Mouse (Mus musculus) liver, adult 2 months (tissue): ENCODE measurements around the gene Efcab5. TPM values are rescaled to one million over a fixed set of nuclear protein-coding genes. Genes with fewer than 3 reads are reported as not detected.

Source experiments
- DNase-seq: peaks from one replicate; pipeline ENCODE4 v3.0.0-alpha.2; 2011; ENCODE audit warnings: low read depth, low spot score; ENCODE audit errors: extremely low read depth
- H3K27ac ChIP-seq: fragments of 200-500 bp; replicated peaks from 2 replicates; pipeline ENCODE4 v1.5.1; 2012; ENCODE audit warnings: low read depth, mild to moderate bottlenecking, control low read depth, inconsistent platforms, low read length; ENCODE audit not compliant: insufficient read depth
- H3K27me3 ChIP-seq: fragments of 200-500 bp; 2 replicates; pipeline ENCODE4 v1.6.1; 2012; ENCODE audit warnings: mild to moderate bottlenecking, moderate library complexity, low read length, inconsistent platforms; ENCODE audit not compliant: control insufficient read depth, insufficient read depth
- H3K36me3 ChIP-seq: fragments of 200-500 bp; 2 replicates; pipeline ENCODE4 v1.6.1; 2012; ENCODE audit warnings: low read length, inconsistent platforms; ENCODE audit not compliant: control insufficient read depth, insufficient read depth
- H3K4me1 ChIP-seq: fragments of 200-500 bp; 2 replicates; pipeline ENCODE4 v1.6.1; 2011; ENCODE audit warnings: low read length; ENCODE audit not compliant: control insufficient read depth, insufficient read depth
- H3K4me3 ChIP-seq: fragments of 200-500 bp; 2 replicates; pipeline ENCODE4 v1.5.1; 2011; ENCODE audit warnings: low read depth, mild to moderate bottlenecking, control low read depth, low read length, moderate library complexity; ENCODE audit not compliant: insufficient read depth
- H3K79me2 ChIP-seq: fragments of 200-500 bp; 2 replicates; pipeline ENCODE4 v1.6.1; 2012; ENCODE audit warnings: inconsistent platforms, mild to moderate bottlenecking, low read length, moderate library complexity; ENCODE audit not compliant: control insufficient read depth, insufficient read depth
- H3K9ac ChIP-seq: fragments of 200-500 bp; 2 replicates; pipeline ENCODE4 v1.6.1; 2012; ENCODE audit warnings: low read depth, mild to moderate bottlenecking, control low read depth, inconsistent platforms, low read length
- CTCF ChIP-seq: fragments of 200-500 bp; IDR thresholded peaks from 2 replicates; pipeline ENCODE4 v1.5.1; 2011; ENCODE audit warnings: low read depth, low read length, control low read depth
- POLR2A ChIP-seq: fragments of 200-500 bp; IDR thresholded peaks from 2 replicates; pipeline ENCODE4 v1.6.1; 2011; ENCODE audit warnings: low read length, control low read depth; ENCODE audit not compliant: insufficient read depth; ENCODE audit errors: extremely low read depth
- WGBS: fragments of 180-500 bp; shearing (Covaris S2); methylation state at CpG from one replicate; pipeline ENCODE4 v1.1.7; 2018; 5-methylcytosine and 5-hydroxymethylcytosine counted together
- polyA plus RNA-seq: library from polyadenylated mRNA; depleted of rRNA; stranded (reverse); fragments of >200 nt; gene quantifications from 2 replicates; pipeline ENCODE4 v1.2.3, GENCODE M21; 2012
- total RNA-seq: library from RNA; depleted of rRNA; stranded (reverse); fragments of >200 nt; gene quantifications from 2 replicates; pipeline ENCODE4 v1.2.3, GENCODE M21; 2014

The Efcab5 gene
- total and polyA plus RNA-seq, 2 experiments, result 0.09 TPM; not detected in 1

DNA sequence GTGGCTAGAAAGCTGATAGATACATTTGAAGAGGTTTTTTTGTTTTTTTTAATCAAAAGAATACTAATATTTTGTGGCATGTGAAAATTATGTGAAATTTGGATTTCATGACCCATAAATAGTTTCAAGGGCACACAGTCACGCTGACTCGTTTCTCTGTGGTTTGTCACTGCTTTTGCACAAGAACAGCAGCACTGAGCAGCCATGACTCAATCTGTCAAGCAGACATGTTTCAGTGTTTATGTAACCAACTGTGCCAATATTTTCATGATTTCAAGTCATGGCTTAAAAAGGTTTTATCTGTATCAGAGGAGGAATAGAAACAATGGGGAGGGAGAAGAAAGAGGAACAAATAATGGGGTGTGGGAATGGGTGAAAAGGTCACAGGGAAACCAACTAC, 3.8 kb downstream of the Efcab5 start:
- DNase-seq, result no peak
- Histone ChIP-seq H3K27me3 (no peaks in the 10 kb centered on the region), H3K36me3 (no peaks in the 10 kb centered on the region), H3K4me1 (no peaks in the 10 kb centered on the region), H3K4me3 (no peak overlapping the region), H3K79me2 (no peaks in the 10 kb centered on the region), H3K9ac (no peak overlapping the region), H3K27ac (no peak overlapping the region)
- 72% methylated on average over 2 of the region's 2 CpGs for WGBS
- TF ChIP-seq POLR2A (no peak), CTCF (no peak)

DNA sequence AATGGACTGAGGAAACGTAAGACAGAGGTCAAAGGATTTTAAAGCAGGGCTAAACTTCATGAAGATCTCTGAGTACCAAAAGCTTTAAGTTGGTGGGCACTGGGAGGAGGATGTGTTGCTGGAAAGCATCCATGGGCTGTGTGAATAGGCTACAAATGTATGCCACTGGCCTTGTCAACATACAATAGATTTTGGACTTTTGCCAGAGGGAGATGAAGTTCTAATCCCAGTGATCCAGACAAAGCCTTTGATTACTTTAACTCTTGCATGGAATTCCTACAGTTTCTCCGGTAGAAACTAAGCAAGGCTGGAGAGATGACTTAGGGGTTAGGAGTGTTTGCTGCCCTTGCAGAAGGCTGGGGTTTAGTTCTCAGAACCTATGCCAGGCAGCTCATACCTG, 6.2 kb downstream of the Efcab5 start:
- Histone ChIP-seq H3K4me3 (no peak overlapping the region), H3K27me3 (no peaks in the 10 kb centered on the region), H3K4me1 (no peaks in the 10 kb centered on the region), H3K79me2 (no peaks in the 10 kb centered on the region), H3K27ac (no peak overlapping the region), H3K36me3 (no peaks in the 10 kb centered on the region), H3K9ac (no peak overlapping the region)
- no peak for DNase-seq
- WGBS, result 59% methylated on average over 2 of the region's 2 CpGs
- TF ChIP-seq POLR2A (no peak), CTCF (no peak)

DNA sequence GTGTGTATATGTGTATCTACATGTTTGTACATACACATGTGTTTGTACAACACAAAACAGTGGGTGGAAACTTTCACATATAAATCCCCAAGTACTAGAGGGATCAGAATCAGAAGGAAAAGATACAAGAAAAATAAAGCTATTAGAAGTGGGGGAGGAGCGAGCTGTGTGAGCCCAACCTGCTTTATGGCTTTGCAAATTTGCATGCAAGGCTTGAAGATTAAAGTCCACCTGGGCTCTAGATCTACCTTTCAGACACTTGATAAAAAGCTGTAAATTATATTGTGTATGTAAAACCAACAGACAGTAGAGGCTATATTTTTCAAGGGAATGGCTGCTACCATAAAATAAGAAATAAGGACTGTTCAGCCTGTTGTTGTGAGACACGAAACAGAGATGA, 6.7 kb downstream of the Efcab5 start:
- 77% methylated on average over 2 of the region's 2 CpGs for WGBS
- Histone ChIP-seq H3K27ac (no peak overlapping the region), H3K36me3 (no peaks in the 10 kb centered on the region), H3K4me1 (no peaks in the 10 kb centered on the region), H3K27me3 (no peaks in the 10 kb centered on the region), H3K4me3 (no peak overlapping the region), H3K79me2 (no peaks in the 10 kb centered on the region), H3K9ac (no peak overlapping the region)
- no peak for TF ChIP-seq CTCF
- TF ChIP-seq POLR2A, result no peak
- no peak for DNase-seq

DNA sequence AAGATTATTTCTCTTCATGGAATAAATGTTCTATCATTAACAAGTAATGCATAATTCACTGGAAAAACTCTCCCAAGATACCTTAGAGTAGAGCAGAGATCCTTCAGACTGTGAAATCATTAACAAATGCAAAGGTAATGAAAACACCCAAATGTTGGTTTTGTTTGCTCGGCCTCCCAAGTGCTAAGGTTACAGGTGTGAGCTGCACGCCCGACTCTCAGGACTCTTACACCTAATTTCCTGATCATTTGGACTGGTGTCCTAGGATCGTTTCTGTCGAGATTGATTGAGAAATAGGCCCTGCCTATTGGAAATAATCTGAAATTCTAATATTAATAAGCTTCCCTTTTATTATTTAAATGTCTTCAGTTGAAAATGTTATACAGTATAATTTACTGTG, 7.2 kb downstream of the Efcab5 start:
- no peaks in the 10 kb centered on the region for H3K4me1 ChIP-seq
- H3K79me2 ChIP-seq, result no peaks in the 10 kb centered on the region
- H3K27ac ChIP-seq, result no peak overlapping the region
- no peaks in the 10 kb centered on the region for H3K27me3 ChIP-seq
- no peak for DNase-seq
- H3K9ac ChIP-seq, result no peak overlapping the region
- H3K4me3 ChIP-seq, result no peak overlapping the region
- 32% methylated on average over 5 of the region's 5 CpGs for WGBS
- TF ChIP-seq CTCF, result no peak
- TF ChIP-seq POLR2A, result no peak
- no peaks in the 10 kb centered on the region for H3K36me3 ChIP-seq

DNA sequence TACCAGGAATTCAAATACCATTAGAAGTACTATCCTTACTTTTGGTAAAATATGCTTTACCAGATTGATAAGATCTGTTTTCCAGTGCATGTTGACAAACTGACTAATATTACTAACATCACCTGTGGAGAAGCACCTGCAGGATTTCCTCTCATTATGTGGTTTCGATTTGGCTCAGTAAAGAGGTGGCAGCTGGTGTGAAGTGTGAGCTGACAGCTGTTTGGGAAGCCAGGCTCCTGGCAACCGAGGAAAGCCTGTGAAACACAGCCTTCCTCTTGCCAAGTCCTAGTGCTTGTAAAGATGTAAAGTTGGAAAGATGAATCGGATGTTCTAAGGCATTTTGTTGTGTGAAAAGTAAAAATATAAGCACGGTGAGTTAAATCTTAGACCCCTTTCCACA, 7.9 kb downstream of the Efcab5 start:
- no peak for DNase-seq
- no peaks in the 10 kb centered on the region for H3K27me3 ChIP-seq
- H3K36me3 ChIP-seq, result no peaks in the 10 kb centered on the region
- H3K4me1 ChIP-seq, result no peaks in the 10 kb centered on the region
- H3K79me2 ChIP-seq, result no peaks in the 10 kb centered on the region
- no peak overlapping the region for H3K4me3 ChIP-seq
- H3K27ac ChIP-seq, result no peak overlapping the region
- WGBS, result 53% methylated on average over 4 of the region's 4 CpGs
- H3K9ac ChIP-seq, result no peak overlapping the region
- TF ChIP-seq CTCF, result no peak
- TF ChIP-seq POLR2A, result no peak

DNA sequence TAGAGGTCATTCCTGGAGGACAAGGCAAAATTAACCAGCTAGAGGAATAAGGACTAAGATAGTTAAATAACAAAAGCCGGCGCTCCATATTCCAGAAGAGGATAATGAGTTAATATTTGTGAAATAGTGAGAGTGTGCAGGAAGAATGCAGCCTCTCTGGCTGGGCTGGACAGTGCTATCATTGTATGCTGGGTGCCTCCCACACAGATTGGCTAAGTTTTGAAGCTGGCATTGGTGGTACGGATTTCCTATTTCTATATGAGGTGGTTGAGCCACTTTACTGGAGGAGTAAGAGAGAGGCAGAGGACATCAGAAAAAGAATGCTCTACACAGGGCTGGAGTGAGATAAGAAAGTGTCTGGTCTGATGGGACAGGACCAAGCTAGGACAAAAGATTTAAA, 9.0 kb downstream of the Efcab5 start:
- Histone ChIP-seq H3K79me2 (no peaks in the 10 kb centered on the region), H3K36me3 (no peaks in the 10 kb centered on the region), H3K27me3 (no peaks in the 10 kb centered on the region), H3K4me3 (no peak overlapping the region), H3K27ac (no peak overlapping the region), H3K9ac (no peak overlapping the region), H3K4me1 (no peaks in the 10 kb centered on the region)
- TF ChIP-seq POLR2A (no peak), CTCF (no peak)
- DNase-seq, result no peak
- 93% methylated on average over 3 of the region's 3 CpGs for WGBS

DNA sequence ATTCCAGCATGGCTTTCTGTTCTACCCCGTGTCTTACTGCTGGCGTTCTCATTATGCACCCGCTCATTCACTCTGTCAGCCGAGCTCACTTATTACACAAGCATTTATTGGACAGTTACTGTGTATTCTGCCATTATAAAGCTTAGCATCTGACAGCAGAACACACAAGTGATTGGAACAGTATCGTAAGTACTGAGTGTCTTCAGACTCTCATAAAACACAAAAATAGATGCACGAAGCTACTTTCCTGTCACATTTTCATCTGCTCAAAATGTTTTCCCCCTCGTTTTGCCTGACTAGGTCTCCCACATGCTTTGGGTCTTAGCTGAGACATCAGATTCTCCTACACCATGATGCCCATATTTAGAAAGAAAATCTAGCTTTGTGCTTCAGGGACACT, 14.2 kb downstream of the Efcab5 start:
- Histone ChIP-seq H3K4me3 (no peak overlapping the region), H3K27me3 (no peaks in the 10 kb centered on the region), H3K27ac (no peak overlapping the region), H3K9ac (no peak overlapping the region), H3K36me3 (no peaks in the 10 kb centered on the region), H3K4me1 (no peaks in the 10 kb centered on the region), H3K79me2 (no peaks in the 10 kb centered on the region)
- 84% methylated on average over 7 of the region's 7 CpGs for WGBS
- TF ChIP-seq POLR2A, result no peak
- no peak for TF ChIP-seq CTCF
- no peak for DNase-seq
